Mouse (Mus musculus) naive thymus-derived CD4-positive, alpha-beta T cell, adult 2 months (primary cell): Measurements from ENCODE around the gene Dgat2.

ENCODE experiments used
- DNase-seq: peaks from one replicate; pipeline ENCODE4 v3.0.0-alpha.2; 2011; ENCODE audit warnings: low read depth

The Dgat2 gene

DNA sequence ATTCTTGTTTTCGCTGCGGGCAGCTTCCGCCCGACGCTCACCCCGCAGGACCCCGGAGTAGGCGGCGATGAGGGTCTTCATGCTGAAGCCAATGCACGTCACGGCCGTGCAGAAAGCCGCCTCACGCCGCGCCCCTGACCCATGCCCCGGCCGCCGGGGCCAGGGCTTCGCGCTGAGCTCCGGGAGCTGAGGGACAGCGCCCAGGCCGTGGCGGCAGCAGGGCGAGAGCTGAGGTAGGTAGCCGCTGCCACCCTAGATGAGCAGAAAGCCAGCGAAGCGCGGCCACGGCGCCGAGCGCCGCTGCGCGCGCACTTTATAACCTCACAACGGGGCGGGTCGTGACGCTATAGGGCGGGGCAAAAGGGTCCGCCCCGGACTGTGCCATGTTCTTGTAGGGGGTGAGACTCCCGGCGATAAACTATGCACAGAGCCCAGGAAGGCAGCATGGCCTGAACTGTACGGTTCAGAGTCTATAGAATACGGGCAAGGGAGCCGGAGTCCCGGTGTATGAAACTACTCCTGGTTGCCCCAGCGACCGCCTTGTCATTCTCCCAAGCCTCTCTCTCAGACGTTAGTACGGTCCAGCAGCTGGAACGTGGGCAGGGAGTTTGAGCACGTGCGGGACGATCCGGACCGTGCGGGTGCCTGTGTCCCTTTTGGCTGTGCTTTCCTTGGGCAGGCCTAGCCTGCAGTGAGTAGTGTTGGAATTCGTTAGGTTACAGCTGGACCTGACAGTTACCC is at the start of gene Dgat2:
Dgat2 (minus strand) TSS at position 288 of the 741 bp plus-strand sequence.
- DNase-seq = peak; percentile 97

- DNase-seq = no peak
These were observed 47.7 kb upstream of the Dgat2 start for GRCm38 (mm10) chr7:99230061-99230747.

DNA sequence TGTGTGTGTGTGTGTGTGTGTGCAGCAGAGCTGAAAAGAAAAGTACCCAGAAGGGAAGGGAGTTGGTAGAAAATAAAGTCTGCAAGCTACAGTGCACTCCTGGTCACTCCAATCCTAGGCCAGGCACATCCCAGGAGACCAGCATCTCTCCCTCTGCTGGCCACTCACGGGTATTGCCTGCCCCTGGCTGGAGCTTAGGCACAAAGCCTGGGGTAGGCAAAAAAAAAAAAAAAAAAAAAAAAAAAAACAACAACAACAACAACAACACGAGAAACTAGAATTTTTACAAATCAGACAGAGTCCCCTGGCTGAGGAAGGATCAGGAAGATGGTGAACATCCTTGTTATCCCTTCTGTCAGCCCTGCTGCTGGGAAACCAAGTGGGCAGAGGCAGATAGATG is 46.9 kb upstream of the Dgat2 start:
- no peak for DNase-seq

GRCm38 (mm10) chr7:99228825-99229224 is 46.3 kb upstream of the Dgat2 start:
- no peak for DNase-seq

- DNase-seq = no peak
These were observed 44.7 kb upstream of the Dgat2 start for GRCm38 (mm10) chr7:99227267-99227666.

DNA sequence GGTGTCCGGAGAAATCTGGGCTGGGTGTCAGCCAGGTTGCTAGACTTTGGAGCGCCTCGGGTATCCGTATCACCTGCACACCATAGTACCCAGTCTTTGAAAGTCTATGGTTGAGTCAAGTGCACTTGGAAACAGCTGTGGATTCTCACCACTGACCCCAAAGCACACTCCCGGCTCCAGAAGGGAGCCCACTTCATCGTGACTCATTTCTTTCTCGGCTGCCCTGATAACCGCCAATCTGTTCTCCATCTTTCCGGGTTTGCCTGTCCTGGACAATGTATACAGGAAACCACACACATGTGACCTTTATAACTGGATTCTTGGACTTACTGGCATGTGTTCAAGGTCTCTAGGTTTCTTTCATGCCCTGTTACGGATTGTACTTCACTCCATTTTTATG is 44.1 kb upstream of the Dgat2 start:
- no peak for DNase-seq

DNA sequence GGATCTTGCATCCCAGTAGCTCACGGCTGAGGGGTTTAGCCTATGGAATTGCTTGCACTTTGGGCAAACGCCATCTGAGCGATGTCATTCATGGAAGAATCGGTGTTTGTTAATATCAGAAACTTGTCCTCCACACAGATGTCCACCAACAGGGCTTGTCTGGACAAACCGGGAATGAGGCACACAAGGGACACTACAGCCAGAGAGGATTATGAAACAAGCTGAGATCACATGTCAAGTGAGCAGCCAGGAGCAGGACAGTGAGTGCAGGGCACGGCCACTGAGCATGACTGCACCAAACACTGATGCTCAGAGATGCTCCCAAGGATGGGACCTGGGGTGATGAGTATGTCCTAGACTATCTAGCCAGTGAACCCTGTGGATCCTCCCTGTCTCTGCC is 42.9 kb upstream of the Dgat2 start:
- no peak for DNase-seq

DNA sequence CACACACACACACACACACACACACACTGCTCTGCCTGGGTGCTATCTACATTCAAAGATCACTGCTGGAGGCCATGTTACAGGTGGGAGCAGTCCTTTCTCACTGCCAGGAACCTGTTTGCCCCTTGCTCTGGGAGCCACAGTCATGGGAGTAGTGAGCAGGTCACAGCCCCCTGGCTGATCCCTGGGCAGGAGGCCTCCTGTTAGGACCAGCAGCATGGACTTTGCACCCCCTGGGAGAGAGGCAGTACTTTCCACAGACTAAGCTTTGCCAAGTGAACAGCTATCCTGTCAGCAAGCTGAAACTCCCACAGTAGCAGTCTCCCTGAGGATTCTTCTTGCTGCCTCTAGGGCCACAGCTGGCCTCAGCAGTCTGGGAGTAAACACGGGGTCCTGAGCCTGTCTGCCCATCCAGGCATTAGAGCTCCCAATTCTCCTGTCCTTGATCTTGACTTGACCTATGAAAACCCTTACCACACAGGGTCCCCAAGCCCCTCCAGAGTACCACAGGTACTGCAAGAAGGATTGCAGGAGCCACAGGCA is 42.2 kb upstream of the Dgat2 start:
- no peak for DNase-seq

DNA sequence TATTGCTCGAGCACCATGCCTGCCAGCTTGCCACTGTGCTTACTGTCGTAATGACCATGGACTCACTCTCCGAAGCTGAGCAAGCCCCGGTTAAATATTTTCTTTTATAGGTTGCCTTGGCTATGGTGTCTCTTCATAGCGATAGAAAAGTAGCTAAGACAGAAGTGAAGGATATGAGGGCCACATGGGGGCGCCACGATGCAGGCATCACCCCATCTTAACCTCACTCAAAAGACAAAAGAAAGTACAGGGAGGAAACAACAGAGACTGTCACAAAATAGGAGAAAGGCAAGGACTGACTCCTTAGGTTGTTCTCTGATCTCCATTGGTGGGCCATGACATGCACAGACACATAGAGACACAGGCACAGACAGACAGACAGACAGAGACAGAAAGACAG is 41.7 kb upstream of the Dgat2 start:
- DNase-seq = peak; percentile 8

DNA sequence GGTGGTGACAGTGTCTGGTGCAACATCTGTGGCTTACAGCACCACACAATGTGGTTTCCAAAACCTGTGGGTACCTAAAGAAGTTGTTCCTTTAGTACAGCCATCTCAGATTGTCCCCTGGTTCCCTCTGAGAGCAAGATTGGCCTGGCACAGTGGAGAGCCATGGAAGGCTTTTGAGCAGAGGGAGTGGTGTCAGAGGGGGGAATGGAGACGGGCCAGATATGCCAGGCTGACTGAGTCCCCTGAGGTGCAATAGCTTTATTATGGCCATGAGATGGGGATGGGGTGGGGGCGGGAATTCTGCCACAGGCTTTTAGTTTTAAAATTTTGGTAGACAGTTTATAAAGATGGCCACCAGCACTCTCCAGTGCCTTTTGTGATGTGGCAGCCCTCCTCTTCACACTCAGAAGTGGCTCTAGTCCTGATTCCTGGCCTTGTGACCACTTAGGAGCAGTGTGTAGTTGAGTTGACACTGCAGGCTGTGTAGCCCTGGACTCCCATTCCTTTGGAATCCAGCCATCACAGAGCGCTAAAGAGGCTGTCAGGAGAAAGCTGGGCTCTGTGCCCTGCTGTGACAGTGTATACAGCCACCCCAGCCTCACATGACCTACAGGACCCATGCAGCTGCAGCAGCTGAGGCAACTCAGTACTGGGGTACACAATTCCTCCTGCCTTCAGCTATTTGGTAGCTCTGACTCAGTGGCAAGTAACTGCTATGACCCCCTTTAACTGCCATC is 35.0 kb upstream of the Dgat2 start:
- DNase-seq = no peak

GRCm38 (mm10) chr7:99215347-99215855 is 32.9 kb upstream of the Dgat2 start:
- no peak for DNase-seq

DNA sequence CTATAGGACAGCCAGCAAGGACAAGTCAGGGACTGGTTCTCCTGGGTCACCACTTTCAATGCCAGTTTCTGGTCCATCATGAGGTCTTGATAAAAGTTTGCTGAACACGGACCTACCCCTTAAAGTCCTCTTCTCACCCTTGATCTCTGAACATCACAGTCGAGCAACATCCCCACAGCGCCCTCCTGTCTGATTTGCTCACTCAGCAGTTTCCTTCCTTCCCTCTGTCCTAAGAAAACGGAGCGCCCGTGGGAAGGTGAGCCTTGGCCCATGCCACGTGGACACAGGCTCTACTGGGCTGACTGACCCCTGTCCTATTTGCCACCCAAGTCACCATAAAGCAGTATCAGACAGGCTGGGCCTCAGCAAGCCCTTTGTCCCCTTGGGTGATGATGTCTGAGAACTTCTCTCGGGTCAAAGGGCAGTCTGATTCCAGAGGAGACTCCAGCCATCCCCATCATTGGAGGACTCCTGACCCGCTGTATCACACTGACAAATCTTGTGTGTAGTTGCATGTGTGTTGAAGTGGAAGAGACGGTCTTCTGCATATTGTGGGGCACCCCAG is 32.2 kb upstream of the Dgat2 start:
- DNase-seq = no peak

DNA sequence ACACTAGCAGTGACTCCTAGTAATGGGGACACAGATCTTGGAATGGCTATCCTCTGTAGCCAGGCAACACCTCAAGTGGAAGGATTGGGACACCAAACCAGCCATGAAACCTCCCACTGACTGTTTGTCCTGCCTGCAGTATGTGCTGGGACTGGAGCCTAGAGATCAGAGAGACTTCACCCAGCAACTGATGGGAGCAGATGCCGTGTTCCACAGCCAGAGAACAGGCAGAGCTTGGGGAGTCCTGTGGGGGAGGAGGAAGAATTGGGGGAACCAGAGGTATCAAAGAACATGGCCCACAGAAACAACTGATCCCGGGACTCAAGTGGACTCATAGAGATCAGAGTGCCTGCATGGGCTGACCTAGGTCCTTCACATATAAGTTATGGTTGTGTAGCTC is 31.2 kb upstream of the Dgat2 start:
- no peak for DNase-seq

GRCm38 (mm10) chr7:99213056-99213455 is 30.5 kb upstream of the Dgat2 start:
- no peak for DNase-seq

GRCm38 (mm10) chr7:99208704-99209103 is 26.2 kb upstream of the Dgat2 start:
- DNase-seq = no peak

- DNase-seq = no peak
These were observed 23.8 kb upstream of the Dgat2 start for GRCm38 (mm10) chr7:99206364-99206763.

GRCm38 (mm10) chr7:99202163-99202562 is 19.6 kb upstream of the Dgat2 start:
- no peak for DNase-seq

DNA sequence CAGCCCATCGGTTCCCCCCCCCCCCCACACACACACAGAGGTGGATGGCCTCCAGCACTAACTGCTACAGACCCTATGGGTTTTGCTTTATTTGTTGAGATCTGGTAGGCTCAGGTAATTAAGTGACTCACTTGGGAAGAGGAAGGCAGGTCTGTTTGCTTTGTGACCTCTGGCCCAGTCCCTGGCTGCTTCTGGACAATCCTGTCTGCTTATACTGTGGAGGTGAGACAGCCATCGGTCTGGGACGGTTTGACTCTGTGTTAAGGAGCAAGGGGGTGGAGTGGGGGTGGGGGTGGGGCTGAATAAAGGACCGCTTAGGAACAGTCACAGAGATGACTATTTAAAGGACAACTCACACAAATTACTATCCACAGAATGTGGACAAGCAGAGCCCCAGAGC is 17.8 kb upstream of the Dgat2 start:
- DNase-seq = no peak

GRCm38 (mm10) chr7:99199451-99200175 is 17.1 kb upstream of the Dgat2 start:
- no peak for DNase-seq

DNA sequence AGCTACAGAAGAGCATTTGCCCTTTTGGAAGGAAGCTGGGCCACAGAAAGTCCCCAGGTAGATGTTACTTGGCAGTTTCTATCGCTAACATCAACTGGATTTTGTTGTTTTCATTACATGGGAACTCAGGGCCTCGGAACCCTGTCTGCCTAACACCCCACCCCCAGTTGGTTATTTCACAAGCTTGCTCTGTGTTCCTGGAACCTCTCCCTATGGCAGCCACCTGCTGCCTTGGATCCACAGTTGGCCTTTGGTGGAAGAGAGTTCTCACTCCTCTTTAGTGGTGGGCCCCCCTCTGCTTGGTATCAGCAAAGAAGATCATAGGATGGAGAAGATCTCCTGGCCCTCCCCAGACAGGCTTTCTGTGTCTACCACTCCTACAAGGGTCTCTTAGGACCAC is 16.3 kb upstream of the Dgat2 start:
- no peak for DNase-seq

GRCm38 (mm10) chr7:99194511-99194910 is 12.0 kb upstream of the Dgat2 start:
- DNase-seq = no peak

DNA sequence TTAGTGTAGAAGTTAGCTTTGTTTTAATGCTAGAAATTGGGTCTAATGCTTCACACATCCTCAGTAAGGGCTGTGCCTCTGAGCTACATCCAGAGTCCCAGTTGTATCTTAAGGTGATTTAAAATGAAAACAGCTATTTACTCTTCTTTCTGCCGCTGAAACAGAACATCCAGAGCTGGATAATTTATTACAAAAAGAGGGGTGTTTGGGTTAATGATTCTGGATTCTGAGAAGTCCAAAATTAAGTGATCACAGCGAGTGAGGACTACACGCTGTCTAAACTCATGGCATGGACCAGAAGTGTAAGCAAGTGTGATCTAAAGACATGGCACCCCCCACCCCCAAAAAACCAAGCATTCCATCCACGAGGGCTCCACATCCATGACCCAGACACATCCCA is 11.4 kb upstream of the Dgat2 start:
- no peak for DNase-seq
